Mouse (Mus musculus): Measurements from ENCODE around the gene 1600002K03Rik.
"Not testable (repeated sequence)": the region's sequence is repeated elsewhere in the genome, so short reads cannot be mapped to it uniquely, and the experiment has no call there.

1600002K03Rik gene

DNA sequence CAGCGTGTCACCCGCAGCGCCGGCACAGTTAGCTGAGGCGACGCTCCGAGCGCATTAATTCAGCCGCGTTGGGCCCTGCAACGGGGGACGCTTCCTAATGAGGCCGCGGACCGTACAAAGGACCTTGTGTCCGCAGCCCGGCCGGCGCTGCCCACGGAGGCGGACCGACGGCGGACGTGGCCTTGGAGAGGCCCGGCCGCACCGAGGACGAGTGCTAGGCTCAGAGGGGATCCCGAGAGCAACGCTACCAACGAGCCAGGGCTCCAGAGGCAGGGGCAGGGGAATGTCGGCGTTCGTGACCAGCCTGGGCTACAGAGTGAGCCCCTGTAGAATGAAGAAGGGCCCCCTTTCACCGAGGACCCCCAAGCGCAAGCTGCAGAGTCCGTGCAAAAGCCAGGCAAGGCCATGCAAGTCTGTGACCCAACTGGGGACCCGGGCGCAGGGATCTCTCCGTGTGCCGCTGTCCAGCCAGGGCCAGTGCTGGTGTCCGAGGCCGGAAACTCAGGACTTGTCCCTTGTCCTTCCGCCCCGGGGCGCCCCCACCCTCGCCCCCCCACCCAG is 17.8 kb downstream of the 1600002K03Rik start:
- DNase-seq = peak; percentile 62

DNA sequence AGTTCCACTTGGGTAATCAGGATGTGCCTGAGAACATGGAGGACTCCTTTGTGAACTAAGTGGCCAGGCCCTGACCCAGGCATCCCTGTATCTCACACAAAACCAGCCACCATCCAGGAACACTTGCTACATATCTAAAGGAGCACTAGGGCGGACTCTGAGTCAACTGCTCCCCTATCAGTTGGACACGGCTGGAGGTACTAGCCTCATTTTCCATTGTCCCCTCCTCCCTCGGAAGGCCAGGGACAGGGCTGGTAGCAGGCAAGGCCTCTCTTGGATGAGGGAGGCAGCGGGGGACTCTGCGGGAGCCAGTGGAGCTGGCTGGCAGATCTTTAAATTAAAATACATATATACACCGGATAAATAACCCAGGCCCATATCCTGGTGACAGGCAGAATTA is 21.2 kb downstream of the 1600002K03Rik start:
- peak; percentile 2 for DNase-seq

DNA sequence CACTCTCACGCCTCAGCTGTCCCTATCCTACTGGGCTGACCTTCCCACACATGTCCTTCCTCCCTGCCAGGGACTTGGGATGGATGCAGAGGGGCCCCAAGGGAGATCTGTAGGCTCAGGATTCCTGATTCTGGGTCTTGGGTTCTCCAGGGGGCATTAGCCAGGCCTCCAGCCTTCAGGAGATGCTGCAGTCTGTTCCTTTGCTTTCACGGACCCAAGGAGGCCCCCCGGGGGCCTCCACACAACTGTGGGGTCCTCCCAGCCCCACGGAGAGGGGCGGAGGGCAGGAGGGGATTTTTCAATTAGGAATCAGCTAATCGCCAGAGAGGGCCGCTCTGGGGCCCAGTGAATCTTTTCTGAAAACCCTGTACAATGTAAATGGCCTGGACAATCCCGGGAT is 21.7 kb downstream of the 1600002K03Rik start:
- peak; percentile 2 for DNase-seq

DNA sequence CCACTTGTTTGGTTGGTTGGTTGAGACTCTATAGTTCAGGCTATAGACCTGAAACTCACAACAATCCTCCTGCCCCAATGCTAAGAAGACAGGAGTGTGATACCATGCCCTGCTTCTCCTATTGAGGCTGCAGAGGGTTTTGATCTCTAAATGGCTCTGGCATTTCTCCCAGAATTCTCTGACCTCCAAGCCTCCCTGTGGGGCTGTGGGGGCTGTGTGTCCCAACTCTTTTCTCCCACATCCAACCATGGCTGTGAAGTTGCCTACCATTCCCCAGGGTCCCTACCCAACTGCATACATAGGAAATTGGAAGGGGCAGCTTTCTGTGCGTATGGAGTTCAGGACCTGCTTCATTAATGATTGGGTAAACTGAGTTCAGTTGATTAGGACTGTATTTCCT is 23.4 kb downstream of the 1600002K03Rik start:
- DNase-seq = peak; percentile 1

DNA sequence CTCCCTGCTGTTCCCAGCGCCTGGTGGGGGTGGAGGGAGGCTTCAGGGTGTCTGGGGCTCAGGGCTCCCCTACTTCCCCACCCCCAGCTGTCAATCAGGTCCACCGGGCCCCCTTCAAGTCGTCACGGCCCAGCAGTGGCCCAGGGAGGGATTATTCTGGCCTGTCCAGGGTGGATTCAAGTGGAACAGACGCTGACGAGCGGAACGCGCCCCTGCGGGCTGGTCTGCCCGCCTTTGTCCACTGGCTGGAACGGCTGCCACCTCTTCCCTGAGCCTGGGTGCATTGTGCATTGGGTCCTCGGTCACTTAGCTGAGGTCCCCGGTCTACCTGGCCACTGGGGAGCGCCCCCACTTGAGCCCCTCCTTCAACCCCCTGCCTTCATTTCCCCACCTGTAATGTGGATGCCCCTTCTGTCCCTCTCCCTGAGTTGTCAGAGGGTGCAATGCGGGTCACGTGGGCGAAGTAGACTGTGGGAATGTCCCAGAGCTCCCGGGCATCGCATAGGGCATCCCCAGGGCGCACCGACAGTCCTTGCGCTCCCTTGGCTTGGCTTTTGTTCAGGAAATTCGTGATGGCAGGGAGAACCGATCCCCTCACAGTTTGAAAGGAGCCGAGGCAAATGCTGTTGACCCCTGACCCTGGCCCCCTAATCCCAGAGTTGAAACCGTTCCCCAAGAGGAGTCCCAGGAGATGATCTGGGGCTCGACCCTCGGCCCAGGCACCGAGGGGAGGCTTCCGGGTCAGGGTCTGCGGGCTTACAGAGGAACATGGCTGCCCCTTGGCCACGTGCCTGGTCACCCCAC is 24.2 kb downstream of the 1600002K03Rik start:
- DNase-seq = peak; percentile 4

DNA sequence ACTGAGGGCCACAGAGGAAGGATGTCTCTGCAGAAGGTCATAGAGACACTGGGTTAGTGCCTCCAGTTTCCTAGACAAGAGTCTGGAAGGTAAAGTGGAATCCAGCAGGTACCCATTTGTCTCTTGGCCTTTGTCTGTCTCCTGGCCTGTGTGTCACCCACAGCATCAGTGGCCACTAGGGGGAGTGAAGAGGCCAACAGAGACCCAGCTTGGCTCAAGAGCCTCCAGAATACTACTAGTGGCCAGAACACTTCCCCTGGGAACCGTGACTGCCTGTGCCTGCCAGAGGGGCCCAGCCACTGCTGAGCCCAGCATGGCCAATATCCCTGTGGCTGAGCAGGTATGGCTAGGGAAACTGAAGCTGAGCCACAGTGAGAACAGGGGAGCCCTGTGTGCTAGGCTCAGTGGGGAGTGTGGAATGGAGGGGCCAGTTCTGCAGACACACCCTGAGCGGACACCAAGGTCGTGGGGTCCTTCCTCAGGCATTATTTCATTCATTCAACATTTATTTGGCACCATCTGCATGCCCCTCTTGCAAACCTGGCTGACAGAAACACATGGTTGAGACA is 26.8 kb downstream of the 1600002K03Rik start:
- DNase-seq = peak; percentile 70

DNA sequence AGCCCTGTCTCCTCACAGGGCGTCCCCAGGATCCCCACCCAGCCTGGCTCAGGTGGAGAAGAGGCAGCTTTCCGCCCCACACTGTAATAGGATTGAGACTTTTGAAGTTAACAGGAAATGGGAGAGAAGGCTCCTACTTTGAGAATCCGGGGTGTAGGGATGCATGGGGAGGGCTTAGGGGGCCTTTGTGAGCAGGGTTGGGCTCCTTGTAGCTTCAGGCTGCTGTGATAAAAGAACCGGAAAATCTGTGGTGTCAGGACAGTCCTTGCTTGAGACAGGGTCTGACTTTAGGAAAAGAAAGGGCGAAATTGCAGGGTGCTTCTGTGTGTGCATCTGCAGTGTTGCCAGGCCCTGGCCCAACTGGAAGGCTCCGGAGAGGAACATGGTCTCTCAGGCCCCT is 27.7 kb downstream of the 1600002K03Rik start:
- no peak for DNase-seq

DNA sequence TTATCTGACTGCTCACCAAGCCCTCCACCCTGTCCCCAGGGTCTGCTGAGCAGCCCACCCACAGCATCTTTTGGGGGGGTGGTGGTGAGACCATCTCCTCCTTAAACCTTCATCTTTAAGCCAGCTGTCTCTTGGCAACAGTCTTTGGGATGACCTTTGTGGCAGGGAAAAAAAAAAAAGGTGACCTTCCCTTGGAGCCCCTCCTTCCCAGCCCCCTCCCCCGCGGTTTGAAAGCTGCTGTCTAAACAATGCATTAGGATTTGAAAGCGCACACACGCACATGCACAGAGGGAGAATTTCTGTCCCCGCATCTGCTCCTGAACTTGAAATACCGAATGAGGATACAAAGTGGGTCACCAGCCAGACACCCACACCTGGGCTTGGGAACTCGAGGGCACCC is 31.3 kb downstream of the 1600002K03Rik start:
- no peak for DNase-seq

DNA sequence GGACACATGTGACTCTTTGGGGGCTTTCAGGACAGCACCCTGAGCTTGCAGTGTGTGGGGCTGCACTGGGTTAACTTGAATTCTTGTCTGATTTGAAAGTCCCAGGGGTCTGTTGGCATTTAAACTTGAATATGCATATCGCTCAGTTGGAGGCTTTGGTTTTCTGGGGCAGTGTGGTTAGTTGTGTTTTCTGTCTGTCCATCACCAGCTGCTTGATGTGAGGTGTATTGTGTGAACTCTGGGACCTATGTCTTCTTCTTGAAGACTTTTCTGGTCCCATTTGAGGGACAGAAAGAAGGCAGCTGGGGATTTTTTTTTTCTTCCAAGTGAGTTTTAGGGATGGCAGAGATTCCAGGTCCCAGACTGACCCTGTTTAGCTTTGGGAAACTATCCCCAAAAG is 34.5 kb downstream of the 1600002K03Rik start:
- no peak for DNase-seq

DNA sequence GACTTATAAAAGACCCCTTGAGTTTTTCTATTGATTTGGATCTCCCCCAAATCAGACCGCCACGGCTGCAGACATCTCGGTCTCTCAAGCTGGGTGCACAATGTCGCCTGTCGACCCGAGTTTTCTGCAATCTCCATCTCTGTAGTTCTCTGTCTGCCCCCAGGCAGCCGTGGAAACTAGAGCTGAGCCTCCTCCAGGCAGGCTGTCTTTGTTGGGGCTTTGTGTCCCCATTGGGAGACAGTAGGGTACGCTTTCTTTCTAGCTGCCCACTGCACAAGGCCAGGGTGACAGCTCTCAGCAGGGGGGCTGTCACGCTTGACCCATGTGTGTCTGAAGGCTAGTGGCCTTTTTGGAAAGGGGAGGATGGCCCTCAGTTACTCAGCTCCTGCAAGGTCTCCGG is 34.9 kb downstream of the 1600002K03Rik start:
- DNase-seq = no peak

DNA sequence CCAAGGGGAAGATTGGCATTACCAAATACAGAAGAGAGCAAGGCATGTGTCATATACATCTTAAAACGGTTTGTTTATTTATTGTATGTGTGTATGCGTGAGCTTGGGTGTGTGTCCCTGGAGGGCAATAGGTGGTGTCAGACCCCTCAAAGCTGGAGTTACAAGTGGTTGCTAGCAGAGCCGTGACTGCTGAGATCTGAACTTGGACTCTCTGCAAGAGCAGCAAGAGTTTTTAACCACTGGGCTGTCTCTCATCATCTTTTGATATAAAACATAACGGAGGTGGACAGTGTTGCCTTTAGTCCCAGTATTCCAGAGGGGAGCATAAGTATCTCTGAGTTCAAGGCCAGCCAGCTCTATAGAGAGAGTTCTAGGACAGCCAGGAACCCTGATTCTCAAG is 35.5 kb downstream of the 1600002K03Rik start:
- DNase-seq = no peak

DNA sequence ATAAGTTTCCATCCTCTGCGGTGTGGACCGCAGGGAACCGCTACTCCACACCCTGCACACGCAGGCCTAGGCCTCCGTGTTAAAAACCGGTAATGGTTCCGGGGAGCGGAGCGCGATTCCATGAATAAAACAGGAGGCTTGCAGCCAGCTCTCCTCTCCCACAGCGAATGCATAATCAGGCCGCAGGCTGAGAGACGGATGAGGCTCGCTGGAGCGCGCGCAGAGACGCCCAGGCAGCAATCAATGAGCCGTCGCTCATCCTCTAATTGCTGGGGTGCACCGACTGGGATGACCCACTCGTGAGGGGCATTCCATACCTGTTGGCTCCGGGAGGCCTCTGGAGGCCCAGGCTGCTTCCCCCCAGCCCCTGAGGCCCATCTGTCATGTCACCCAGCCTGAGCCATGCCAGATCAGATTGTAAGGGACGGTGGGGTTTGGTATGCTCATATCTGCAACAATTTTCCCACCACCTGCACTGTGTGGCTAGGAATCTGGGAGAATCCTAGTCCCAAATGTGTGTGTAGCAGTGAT is 36.2 kb downstream of the 1600002K03Rik start:
- DNase-seq = peak; percentile 48

DNA sequence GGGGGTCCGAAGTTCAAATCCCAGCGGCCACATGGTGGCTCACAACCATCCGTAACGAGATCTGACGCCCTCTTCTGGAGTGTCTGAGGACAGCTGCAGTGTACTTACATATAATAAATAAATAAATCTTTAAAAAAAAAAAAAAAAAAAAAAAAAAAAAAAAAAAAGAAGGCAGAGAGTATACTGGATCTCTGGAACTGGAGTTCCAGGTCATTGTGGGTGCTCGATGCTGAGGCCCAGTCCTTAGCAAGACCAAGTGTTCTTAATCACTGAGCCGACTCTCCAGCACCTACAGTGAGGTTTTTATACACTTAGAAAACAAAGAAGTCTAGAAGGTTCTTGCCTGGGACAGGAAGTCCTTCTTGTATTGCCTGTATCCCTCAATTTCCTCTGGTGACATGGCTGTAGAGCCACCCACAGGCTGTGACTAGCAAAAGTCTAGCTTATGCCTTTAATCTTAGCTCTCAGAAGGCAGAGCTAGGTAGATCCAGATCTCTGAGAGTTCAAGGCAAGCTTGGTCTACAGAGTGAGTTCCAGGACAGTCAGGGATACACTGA is 38.9 kb downstream of the 1600002K03Rik start:
- DNase-seq = not testable (repeated sequence)

DNA sequence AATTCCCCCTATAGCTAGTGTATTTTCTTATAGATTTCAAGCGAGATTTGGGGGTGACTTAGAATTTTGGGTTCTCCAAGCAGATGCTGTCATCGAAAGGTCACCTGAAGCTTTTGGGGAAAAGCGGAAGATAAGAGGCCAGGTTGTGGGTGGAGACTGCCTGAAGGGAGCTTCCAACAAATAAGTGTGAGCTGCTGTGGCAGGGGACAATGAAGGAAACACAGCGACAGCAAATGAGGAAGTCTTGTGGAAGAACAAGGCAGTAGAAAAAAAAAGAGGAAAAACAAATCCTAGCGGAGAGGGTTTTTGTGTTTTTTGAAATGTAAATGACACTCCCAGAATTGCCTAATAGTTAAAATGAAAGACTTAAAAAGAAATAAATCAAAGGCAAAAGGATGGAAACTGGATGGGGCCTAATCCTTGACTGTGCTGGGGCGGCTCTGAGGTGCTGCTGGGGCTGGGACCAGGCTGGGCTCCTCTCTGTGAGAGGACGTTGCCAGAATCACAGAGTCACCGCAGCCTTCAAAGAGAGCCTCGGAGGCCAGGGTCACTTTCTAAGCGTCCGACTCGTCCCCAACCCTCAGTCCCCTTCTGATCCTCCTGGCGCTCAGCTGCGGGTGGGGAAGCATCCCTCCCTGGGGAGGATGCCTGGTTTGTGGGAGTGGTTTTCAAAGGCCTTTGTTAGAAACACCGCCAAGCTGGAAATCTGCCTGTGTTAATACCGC is 42.5 kb downstream of the 1600002K03Rik start:
- no peak for DNase-seq

DNA sequence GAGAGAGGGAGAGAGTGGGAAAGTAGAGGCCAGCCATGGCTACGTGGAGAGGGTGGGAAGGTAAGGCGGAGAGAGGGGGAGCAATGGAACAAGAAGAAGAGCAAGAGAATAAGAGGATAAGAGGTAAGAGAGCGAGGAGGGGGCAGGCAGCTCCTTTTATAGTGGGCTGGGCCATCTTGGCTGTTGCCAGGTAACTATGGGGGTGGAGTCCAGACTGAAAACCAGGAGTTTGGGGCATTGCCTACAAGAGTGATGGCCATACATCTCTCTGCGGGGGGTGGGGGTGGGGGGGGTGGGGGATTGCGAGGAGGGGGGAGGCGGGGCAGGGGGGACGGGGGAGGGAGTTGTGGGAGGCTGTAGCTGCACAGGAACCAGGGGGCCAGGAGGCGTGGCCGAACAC is 47.9 kb downstream of the 1600002K03Rik start:
- DNase-seq = no peak

DNA sequence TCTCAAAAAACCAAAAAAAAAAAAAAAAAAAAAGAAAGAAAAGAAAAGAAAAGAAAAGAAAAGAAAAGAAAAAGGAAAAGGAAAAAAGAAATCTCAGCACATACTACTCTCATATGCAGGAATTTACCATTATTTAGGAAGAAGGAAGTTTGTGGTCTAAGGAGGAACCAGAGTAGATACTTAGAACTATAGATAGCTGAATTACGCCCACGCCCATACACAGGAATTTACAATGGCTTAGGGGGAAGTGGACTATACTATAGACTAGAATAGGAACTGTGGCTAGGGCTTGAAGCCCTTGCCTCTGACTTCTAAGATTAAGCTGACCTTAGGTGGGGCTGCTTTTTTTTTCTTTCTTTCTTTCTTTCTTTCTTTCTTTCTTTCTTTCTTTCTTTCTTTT is 50.4 kb downstream of the 1600002K03Rik start:
- not testable (repeated sequence) for DNase-seq

Measured in right cerebral cortex, postnatal 14 days (tissue).